12 mouse cellular contexts compared by ENCODE assay signal in genomic region chr12:112663716-112664115, GRCm38 (mm10). TPM values are rescaled to one million over a fixed set of nuclear protein-coding genes. Genes with fewer than 3 reads are reported as not detected.
A peak's percentile ranks its signal among the peaks of the same experiment; 100 is the strongest.
DNase-seq lines count a peak whose midpoint lies in the region; ATAC-seq lines count a peak whose summit lies in the region.
"Had no signal": no experiment of that assay in that cellular context is flagged by ENCODE, and none has a peak within 500 bp of the region (broad histone marks: within the 10 kb centered on the region; RNA-seq: fewer than 3 reads in every experiment).

No protein-coding gene starts in this region.

- no peak overlapping the region for H3K9ac ChIP-seq in limb, embryonic 12.5 days (replicated peaks)
- peak overlapping the region; percentile 42 for H3K9ac ChIP-seq in forebrain, embryonic 12.5 days
- 0 out of 2 replicates have a peak overlapping the region, but pooled peaks have one; percentile 0 for H3K9ac ChIP-seq in hindbrain, embryonic 15.5 days
- H3K9ac ChIP-seq in neural tube, embryonic 12.5 days = peak overlapping the region; percentile 38

- peaks cover 99% of the 10 kb centered on the region for H3K36me3 ChIP-seq in limb, embryonic 12.5 days
- H3K36me3 ChIP-seq in limb, embryonic 10.5 days = peaks cover 100% of the 10 kb centered on the region
- H3K36me3 ChIP-seq in forebrain, embryonic 12.5 days (replicated peaks) = peaks cover 91% of the 10 kb centered on the region
- H3K36me3 ChIP-seq in hindbrain, embryonic 15.5 days = peaks cover 17% of the 10 kb centered on the region
- peaks cover 80% of the 10 kb centered on the region for H3K36me3 ChIP-seq in neural tube, embryonic 12.5 days

- peak overlapping the region; percentile 59 for H3K27ac ChIP-seq in limb, embryonic 12.5 days
- H3K27ac ChIP-seq in limb, embryonic 10.5 days = no peak overlapping the region
- H3K27ac ChIP-seq in forebrain, embryonic 12.5 days = peak overlapping the region; percentile 92
- peak overlapping the region; percentile 80 for H3K27ac ChIP-seq in hindbrain, embryonic 15.5 days (replicated peaks)
- peak overlapping the region; percentile 73 for H3K27ac ChIP-seq in neural tube, embryonic 12.5 days

- 92% methylated on average over 12 of the region's 12 CpGs for WGBS in limb, embryonic 12.5 days
- 95% methylated on average over 12 of the region's 12 CpGs for WGBS in limb, embryonic 10.5 days
- WGBS in forebrain, embryonic 12.5 days = 69% methylated on average over 12 of the region's 12 CpGs
- 33% methylated on average over 12 of the region's 12 CpGs for WGBS in hindbrain, embryonic 15.5 days
- WGBS in neural tube, embryonic 12.5 days = 49% methylated on average over 12 of the region's 12 CpGs

- ATAC-seq in limb, embryonic 12.5 days (ENCODE audit: insufficient number of reproducible peaks, insufficient read depth, low FRiP score, low TSS enrichment, low read depth) = no peak
- peak; percentile 12 for ATAC-seq in forebrain, embryonic 12.5 days (ENCODE audit: low FRiP score)
- ATAC-seq in hindbrain, embryonic 15.5 days (ENCODE audit: low FRiP score, low read depth) = peak; percentile 6; the same call in 1 of the 2 replicates
- peak; percentile 61 for ATAC-seq in neural tube, embryonic 12.5 days (ENCODE audit: low FRiP score, low read depth)

- DNase-seq in limb, embryonic 10.5 days (ENCODE audit: low spot score) = no peak
- no peak for DNase-seq in yolk sac, embryonic 10.5 days (ENCODE audit: low spot score)
- no peak for DNase-seq in spleen, postnatal 36 days (ENCODE audit: low spot score in 2 of 2)
- DNase-seq in right cerebral cortex, adult 18-20 months = no peak
- DNase-seq: cerebellum, adult 11 months; gastrocnemius, postnatal 36 days; kidney, postnatal 10 days; spleen, adult 18-20 months had no signal

- H3K4me1 ChIP-seq in limb, embryonic 12.5 days (replicated peaks) = peaks cover 63% of the 10 kb centered on the region
- H3K4me1 ChIP-seq in limb, embryonic 10.5 days = peaks cover 25% of the 10 kb centered on the region
- H3K4me1 ChIP-seq in forebrain, embryonic 12.5 days = peaks cover 86% of the 10 kb centered on the region
- peaks cover 84% of the 10 kb centered on the region for H3K4me1 ChIP-seq in hindbrain, embryonic 15.5 days (replicated peaks)
- peaks cover 79% of the 10 kb centered on the region for H3K4me1 ChIP-seq in neural tube, embryonic 12.5 days

- H3K4me2 ChIP-seq in limb, embryonic 12.5 days = no peak overlapping the region
- H3K4me2 ChIP-seq in forebrain, embryonic 12.5 days = peak overlapping the region; percentile 33
- peak overlapping the region; percentile 33 for H3K4me2 ChIP-seq in hindbrain, embryonic 15.5 days
- H3K4me2 ChIP-seq in neural tube, embryonic 12.5 days (replicated peaks) = peak overlapping the region; percentile 44

- H3K9me3 ChIP-seq in limb, embryonic 12.5 days = no peaks in the 10 kb centered on the region
- H3K9me3 ChIP-seq in limb, embryonic 10.5 days (replicated peaks) = no peaks in the 10 kb centered on the region
- H3K9me3 ChIP-seq in forebrain, embryonic 12.5 days = no peaks in the 10 kb centered on the region
- no peaks in the 10 kb centered on the region for H3K9me3 ChIP-seq in hindbrain, embryonic 15.5 days
- H3K9me3 ChIP-seq in neural tube, embryonic 12.5 days = no peaks in the 10 kb centered on the region

- no peaks in the 10 kb centered on the region for H3K27me3 ChIP-seq in limb, embryonic 12.5 days
- no peaks in the 10 kb centered on the region for H3K27me3 ChIP-seq in limb, embryonic 10.5 days (ENCODE audit: low read depth, poor library complexity, severe bottlenecking)
- no peaks in the 10 kb centered on the region for H3K27me3 ChIP-seq in forebrain, embryonic 12.5 days
- H3K27me3 ChIP-seq in hindbrain, embryonic 15.5 days = no peaks in the 10 kb centered on the region
- H3K27me3 ChIP-seq in neural tube, embryonic 12.5 days (replicated peaks) = no peaks in the 10 kb centered on the region

- H3K4me3 ChIP-seq in limb, embryonic 12.5 days (replicated peaks) = no peak overlapping the region
- H3K4me3 ChIP-seq in limb, embryonic 10.5 days = no peak overlapping the region
- H3K4me3 ChIP-seq in forebrain, embryonic 12.5 days (replicated peaks) = no peak overlapping the region
- no peak overlapping the region for H3K4me3 ChIP-seq in hindbrain, embryonic 15.5 days
- H3K4me3 ChIP-seq in neural tube, embryonic 12.5 days = no peak overlapping the region

RNA-seq across cellular contexts. Expression of gene Akt1, which starts 11.0 kb away (rescaled TPM):
- polyA plus RNA-seq in limb, embryonic 12.5 days (2016; fragmentation: Nextera tagmentation; extraction: Ambion mirVana) = 67.0 and 156 TPM in 2 replicates
- polyA plus RNA-seq in limb, embryonic 10.5 days (2016; fragmentation: Nextera tagmentation; extraction: Ambion mirVana) = 59.3 and 82.8 TPM in 2 replicates
- 47.0 and 71.6 TPM in 2 replicates for polyA plus RNA-seq in forebrain, embryonic 12.5 days (2016; fragmentation: Nextera tagmentation; extraction: Ambion mirVana)
- 150 and 159 TPM in 2 replicates for polyA plus RNA-seq in hindbrain, embryonic 15.5 days (2015; fragmentation: Nextera tagmentation; extraction: Ambion mirVana)
- polyA plus RNA-seq in neural tube, embryonic 12.5 days (2016; fragmentation: Nextera tagmentation; extraction: Ambion mirVana) = 184 and 201 TPM in 2 replicates

RNA-seq across cellular contexts. Expression of gene Zbtb42, which starts 14.9 kb away (rescaled TPM):
- polyA plus RNA-seq in limb, embryonic 12.5 days (2016; fragmentation: Nextera tagmentation; extraction: Ambion mirVana) = 1.4 and 2.7 TPM in 2 replicates
- polyA plus RNA-seq in limb, embryonic 10.5 days (2016; fragmentation: Nextera tagmentation; extraction: Ambion mirVana) = 1.4 and 2.7 TPM in 2 replicates
- polyA plus RNA-seq in forebrain, embryonic 12.5 days (2016; fragmentation: Nextera tagmentation; extraction: Ambion mirVana) = 4.6 and 5.1 TPM in 2 replicates
- polyA plus RNA-seq in hindbrain, embryonic 15.5 days (2015; fragmentation: Nextera tagmentation; extraction: Ambion mirVana) = 2.3 and 4.2 TPM in 2 replicates
- polyA plus RNA-seq in neural tube, embryonic 12.5 days (2016; fragmentation: Nextera tagmentation; extraction: Ambion mirVana) = 4.0 and 5.4 TPM in 2 replicates

RNA-seq across cellular contexts. Expression of gene Siva1, which starts 19.2 kb away (rescaled TPM):
- 248 and 258 TPM in 2 replicates for polyA plus RNA-seq in limb, embryonic 12.5 days (2016; fragmentation: Nextera tagmentation; extraction: Ambion mirVana)
- polyA plus RNA-seq in limb, embryonic 10.5 days (2016; fragmentation: Nextera tagmentation; extraction: Ambion mirVana) = 359 and 361 TPM in 2 replicates
- polyA plus RNA-seq in forebrain, embryonic 12.5 days (2016; fragmentation: Nextera tagmentation; extraction: Ambion mirVana) = 151 and 173 TPM in 2 replicates
- 55.6 and 61.2 TPM in 2 replicates for polyA plus RNA-seq in hindbrain, embryonic 15.5 days (2015; fragmentation: Nextera tagmentation; extraction: Ambion mirVana)
- 108 and 130 TPM in 2 replicates for polyA plus RNA-seq in neural tube, embryonic 12.5 days (2016; fragmentation: Nextera tagmentation; extraction: Ambion mirVana)

RNA-seq across cellular contexts. Expression of gene Adssl1, which starts 43.9 kb away (rescaled TPM):
- 9.2 and 10.0 TPM in 2 replicates for polyA plus RNA-seq in limb, embryonic 12.5 days (2016; fragmentation: Nextera tagmentation; extraction: Ambion mirVana)
- 1.9 and 3.0 TPM in 2 replicates for polyA plus RNA-seq in limb, embryonic 10.5 days (2016; fragmentation: Nextera tagmentation; extraction: Ambion mirVana)
- 2.0 and 2.8 TPM in 2 replicates for polyA plus RNA-seq in forebrain, embryonic 12.5 days (2016; fragmentation: Nextera tagmentation; extraction: Ambion mirVana)
- 5.8 and 6.3 TPM in 2 replicates for polyA plus RNA-seq in hindbrain, embryonic 15.5 days (2015; fragmentation: Nextera tagmentation; extraction: Ambion mirVana)
- polyA plus RNA-seq in neural tube, embryonic 12.5 days (2016; fragmentation: Nextera tagmentation; extraction: Ambion mirVana) = 3.2 and 3.7 TPM in 2 replicates

RNA-seq across cellular contexts. Expression of gene Cep170b, which starts 56.5 kb away (rescaled TPM):
- polyA plus RNA-seq in limb, embryonic 12.5 days (2016; fragmentation: Nextera tagmentation; extraction: Ambion mirVana) = 17.8 and 18.8 TPM in 2 replicates
- 6.7 and 12.3 TPM in 2 replicates for polyA plus RNA-seq in limb, embryonic 10.5 days (2016; fragmentation: Nextera tagmentation; extraction: Ambion mirVana)
- polyA plus RNA-seq in forebrain, embryonic 12.5 days (2016; fragmentation: Nextera tagmentation; extraction: Ambion mirVana) = 14.4 and 16.3 TPM in 2 replicates
- polyA plus RNA-seq in hindbrain, embryonic 15.5 days (2015; fragmentation: Nextera tagmentation; extraction: Ambion mirVana) = 45.7 and 48.8 TPM in 2 replicates
- polyA plus RNA-seq in neural tube, embryonic 12.5 days (2016; fragmentation: Nextera tagmentation; extraction: Ambion mirVana) = 22.2 and 23.2 TPM in 2 replicates
